Mouse (Mus musculus): ENCODE measurements around the gene Hipk4.

DNA sequence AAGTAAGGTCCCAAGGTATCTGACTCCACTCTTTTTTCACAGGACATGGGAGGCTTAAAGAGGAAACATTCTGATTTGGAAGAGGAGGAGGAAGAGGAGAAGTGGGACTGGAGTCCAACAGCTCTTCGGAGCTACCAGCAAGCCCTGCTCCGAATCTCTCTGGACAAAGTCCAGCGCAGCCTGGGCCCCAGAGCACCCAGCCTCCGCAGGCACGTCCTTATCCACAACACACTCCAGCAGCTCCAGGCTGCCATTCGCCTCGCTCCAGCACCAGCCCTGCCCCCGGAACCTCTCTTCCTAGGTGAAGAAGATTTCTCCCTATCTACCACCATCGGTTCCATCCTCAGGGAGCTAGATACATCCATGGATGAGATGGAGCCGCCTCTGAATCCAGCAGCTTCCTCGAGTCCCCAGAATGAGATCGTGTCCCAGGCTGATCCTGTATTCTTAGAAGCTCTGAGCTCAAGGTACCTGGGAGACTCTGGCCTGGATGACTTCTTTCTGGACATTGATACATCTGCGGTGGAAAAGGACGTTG lies 46.9 kb upstream of the Hipk4 start:
- TF ChIP-seq POLR2A (IDR thresholded peaks at IDR 0.05; ENCODE audit: low read depth, low read length): no peak
- no peak for TF ChIP-seq CTCF (conservative IDR thresholded peaks at IDR 0.05; ENCODE audit: insufficient read depth, insufficient read length, low read depth, low read length)
